Mouse (Mus musculus): ENCODE results near the gene A630010A05Rik. TPM values are rescaled to one million over a fixed set of nuclear protein-coding genes. Genes with fewer than 3 reads are reported as not detected.
"Not testable (repeated sequence)": the region's sequence is repeated elsewhere in the genome, so short reads cannot be mapped to it uniquely, and the experiment has no call there.

A630010A05Rik gene
- not detected in 2 replicates for polyA plus RNA-seq (2015; fragmentation: Nextera tagmentation; extraction: Ambion mirVana)

- no peaks in the 10 kb centered on the region for H3K9me3 ChIP-seq (ENCODE audit: control insufficient read depth, low read length)
- no peaks in the 10 kb centered on the region for H3K36me3 ChIP-seq (ENCODE audit: control insufficient read depth, insufficient read depth, low read length)
- no peak within 1 kb of the TSS for H3K9ac ChIP-seq (ENCODE audit: low read length)
- no peaks in the 10 kb centered on the region for H3K27me3 ChIP-seq (ENCODE audit: control insufficient read depth, insufficient read depth, low read length)
- H3K4me2 ChIP-seq (replicated peaks; ENCODE audit: low read depth) = no peak within 1 kb of the TSS
- H3K4me1 ChIP-seq (replicated peaks; ENCODE audit: control insufficient read depth, insufficient read depth) = no peaks in the 10 kb centered on the region
- TF ChIP-seq EP300 (optimal IDR thresholded peaks at IDR 0.05) (no peak), CTCF (IDR thresholded peaks at IDR 0.05; ENCODE audit: low read depth) (no peak)
- no peak within 1 kb of the TSS for H3K4me3 ChIP-seq (ENCODE audit: low read depth, low read length)
- WGBS = 63% methylated on average over 1 of the region's 1 CpGs
- no peak within 1 kb of the TSS for H3K27ac ChIP-seq (replicated peaks)
- ATAC-seq (ENCODE audit: low FRiP score, low TSS enrichment) (no peak), DNase-seq (ENCODE audit: low spot score) (no peak)
Measured at GRCm38 (mm10) chr16:14562017-14562416, at the start of gene A630010A05Rik. Gene A630010A05Rik (plus strand): TSS chr16:14562317.

DNA sequence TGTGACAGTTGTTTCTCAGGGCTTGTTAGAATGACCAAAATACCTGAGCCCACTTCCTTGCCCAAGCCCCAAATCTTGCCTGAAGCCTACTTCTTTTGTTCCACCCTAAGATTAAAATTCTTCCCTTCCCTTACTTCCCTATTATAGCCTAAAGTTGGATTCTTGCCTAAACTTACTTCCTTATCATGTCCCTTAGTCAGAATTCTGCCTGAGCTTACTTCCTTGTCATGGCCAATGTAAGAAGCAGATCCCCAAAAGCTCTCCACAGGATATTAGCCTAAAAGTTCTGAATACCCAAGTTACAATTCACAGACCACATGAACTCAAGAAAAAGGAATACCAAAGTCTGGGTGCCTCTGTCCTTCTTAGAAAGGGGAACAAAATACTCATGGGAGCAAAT, 26.4 kb upstream of the A630010A05Rik start:
- no peak for ATAC-seq (ENCODE audit: low FRiP score, low TSS enrichment)
- H3K9ac ChIP-seq (ENCODE audit: low read length) = no peak overlapping the region

GRCm38 (mm10) chr16:14557191-14557590, 4.9 kb upstream of the A630010A05Rik start:
- H3K27me3 ChIP-seq (ENCODE audit: control insufficient read depth, insufficient read depth, low read length); H3K4me2 ChIP-seq (replicated peaks; ENCODE audit: low read depth); H3K36me3 ChIP-seq (ENCODE audit: control insufficient read depth, insufficient read depth, low read length); H3K9ac ChIP-seq (ENCODE audit: low read length); H3K9me3 ChIP-seq (ENCODE audit: control insufficient read depth, low read length); H3K4me1 ChIP-seq (replicated peaks; ENCODE audit: control insufficient read depth, insufficient read depth); ATAC-seq (ENCODE audit: low FRiP score, low TSS enrichment); H3K27ac ChIP-seq (replicated peaks); H3K4me3 ChIP-seq (ENCODE audit: low read depth, low read length); DNase-seq (ENCODE audit: low spot score): not testable (repeated sequence)
- WGBS = 60% methylated on average over 1 of the region's 1 CpGs

More for the DNA sequence above, 26.4 kb upstream of the A630010A05Rik start:
- H3K9me3 ChIP-seq (ENCODE audit: control insufficient read depth, low read length) = no peaks in the 10 kb centered on the region
- H3K4me3 ChIP-seq (ENCODE audit: low read depth, low read length) = no peak overlapping the region
- H3K4me2 ChIP-seq (replicated peaks; ENCODE audit: low read depth) = no peak overlapping the region
- no peaks in the 10 kb centered on the region for H3K4me1 ChIP-seq (replicated peaks; ENCODE audit: control insufficient read depth, insufficient read depth)
- H3K36me3 ChIP-seq (ENCODE audit: control insufficient read depth, insufficient read depth, low read length) = no peaks in the 10 kb centered on the region
- DNase-seq (ENCODE audit: low spot score) = no peak
- no peaks in the 10 kb centered on the region for H3K27me3 ChIP-seq (ENCODE audit: control insufficient read depth, insufficient read depth, low read length)
- TF ChIP-seq EP300 (optimal IDR thresholded peaks at IDR 0.05) (no peak), CTCF (IDR thresholded peaks at IDR 0.05; ENCODE audit: low read depth) (no peak)
- H3K27ac ChIP-seq (replicated peaks) = no peak overlapping the region

Other genes starting within 250 kb of the A630010A05Rik start
- gene Fopnl, start 244.9 kb upstream of the A630010A05Rik start, polyA plus RNA-seq (2015; fragmentation: Nextera tagmentation; extraction: Ambion mirVana) = 105 and 114 TPM in 2 replicates
- 7.0 and 7.1 TPM in 2 replicates for gene Abcc1, start 200.8 kb upstream of the A630010A05Rik start, polyA plus RNA-seq (2015; fragmentation: Nextera tagmentation; extraction: Ambion mirVana)